Mouse (Mus musculus): Measurements from ENCODE around the gene Iba57. TPM values are rescaled to one million over a fixed set of nuclear protein-coding genes. Genes with fewer than 3 reads are reported as not detected.

The Iba57 gene
- polyA plus RNA-seq, 1 experiment from 2014 or later = 14.2 TPM

GRCm38 (mm10) chr11:59196230-59196629 lies 32.7 kb upstream of the Iba57 start:
- peaks cover 16% of the 10 kb centered on the region for H3K36me3 ChIP-seq
- H3K27ac ChIP-seq = no peak overlapping the region
- no peak overlapping the region for H3K4me3 ChIP-seq
- peaks cover 12% of the 10 kb centered on the region; the same call in 1 of the 2 replicates for H3K27me3 ChIP-seq (replicated peaks)
- H3K4me1 ChIP-seq = peaks cover 27% of the 10 kb centered on the region
- ATAC-seq = no peak
- no peaks in the 10 kb centered on the region for H3K9me3 ChIP-seq (replicated peaks)
- no peak overlapping the region for H3K9ac ChIP-seq
- H3K4me2 ChIP-seq = no peak overlapping the region

- H3K4me2 ChIP-seq = peak within 1 kb of the TSS; percentile 92
- H3K9ac ChIP-seq = peak within 1 kb of the TSS; percentile 82
- 6% methylated on average over 16 of the region's 16 CpGs for WGBS (ENCODE audit: insufficient replicate concordance)
- peak within 1 kb of the TSS; percentile 73 for H3K4me3 ChIP-seq
- H3K9me3 ChIP-seq (replicated peaks) = no peaks in the 10 kb centered on the region
- peaks cover 34% of the 10 kb centered on the region for H3K4me1 ChIP-seq
- H3K27ac ChIP-seq = peak within 1 kb of the TSS; percentile 96
- 0 out of 2 replicates have a peak, but pooled peaks have one; percentile 0 for ATAC-seq
- H3K27me3 ChIP-seq (replicated peaks) = peaks cover 12% of the 10 kb centered on the region; the same call in 1 of the 2 replicates
- H3K36me3 ChIP-seq = no peaks in the 10 kb centered on the region
Measured at GRCm38 (mm10) chr11:59192059-59192386, 28.5 kb upstream of the Iba57 start, which contains the start of gene Guk1. Gene Guk1, minus strand, starts transcription at chr11:59192212.

GRCm38 (mm10) chr11:59191231-59192058 lies 27.9 kb upstream of the Iba57 start:
- Histone ChIP-seq H3K9ac (peak overlapping the region; percentile 82), H3K27ac (peak overlapping the region; percentile 96), H3K4me1 (peaks cover 34% of the 10 kb centered on the region), H3K36me3 (peaks cover 5% of the 10 kb centered on the region), H3K27me3 (replicated peaks) (peaks cover 12% of the 10 kb centered on the region; the same call in 1 of the 2 replicates), H3K4me3 (peak overlapping the region; percentile 73), H3K9me3 (replicated peaks) (no peaks in the 10 kb centered on the region), H3K4me2 (peak overlapping the region; percentile 92)
- ATAC-seq = peak; percentile 95
- WGBS (ENCODE audit: insufficient replicate concordance) = under 1% methylated on average over 56 of the region's 59 CpGs

GRCm38 (mm10) chr11:59187706-59188105 lies 24.2 kb upstream of the Iba57 start:
- no peaks in the 10 kb centered on the region for H3K9me3 ChIP-seq (replicated peaks)
- H3K4me1 ChIP-seq = peaks cover 51% of the 10 kb centered on the region
- H3K9ac ChIP-seq = no peak overlapping the region

GRCm38 (mm10) chr11:59185490-59185889 lies 22.0 kb upstream of the Iba57 start:
- no peak for ATAC-seq
- 74% methylated on average over 5 of the region's 5 CpGs for WGBS (ENCODE audit: insufficient replicate concordance)
- Histone ChIP-seq H3K9me3 (replicated peaks) (no peaks in the 10 kb centered on the region), H3K27ac (no peak overlapping the region), H3K4me2 (no peak overlapping the region), H3K36me3 (peaks cover 47% of the 10 kb centered on the region), H3K9ac (no peak overlapping the region), H3K27me3 (replicated peaks) (peaks cover 8% of the 10 kb centered on the region), H3K4me1 (peaks cover 40% of the 10 kb centered on the region), H3K4me3 (no peak overlapping the region)

More at GRCm38 (mm10) chr11:59187706-59188105, 24.2 kb upstream of the Iba57 start:
- no peaks in the 10 kb centered on the region for H3K27me3 ChIP-seq (replicated peaks)
- H3K27ac ChIP-seq = no peak overlapping the region
- H3K36me3 ChIP-seq = peaks cover 42% of the 10 kb centered on the region
- H3K4me2 ChIP-seq = no peak overlapping the region
- H3K4me3 ChIP-seq = no peak overlapping the region
- ATAC-seq = no peak
- 73% methylated on average over 6 of the region's 6 CpGs for WGBS (ENCODE audit: insufficient replicate concordance)

GRCm38 (mm10) chr11:59183821-59184220 lies 20.3 kb upstream of the Iba57 start:
- Histone ChIP-seq H3K36me3 (peaks cover 47% of the 10 kb centered on the region), H3K27me3 (replicated peaks) (peaks cover 25% of the 10 kb centered on the region), H3K4me2 (no peak overlapping the region), H3K9ac (peak overlapping the region; percentile 29; the same call in 1 of the 2 replicates), H3K4me1 (peaks cover 27% of the 10 kb centered on the region), H3K4me3 (no peak overlapping the region), H3K9me3 (replicated peaks) (no peaks in the 10 kb centered on the region), H3K27ac (peak overlapping the region; percentile 59; the same call in 1 of the 2 replicates)
- 20% methylated on average over 3 of the region's 3 CpGs for WGBS (ENCODE audit: insufficient replicate concordance)
- peak; percentile 73 for ATAC-seq

- Histone ChIP-seq H3K27ac (peak within 1 kb of the TSS; percentile 59), H3K9ac (peak within 1 kb of the TSS; percentile 29), H3K9me3 (replicated peaks) (no peaks in the 10 kb centered on the region), H3K36me3 (peaks cover 47% of the 10 kb centered on the region), H3K4me1 (peaks cover 26% of the 10 kb centered on the region), H3K4me2 (no peak within 1 kb of the TSS), H3K4me3 (no peak within 1 kb of the TSS), H3K27me3 (replicated peaks) (peaks cover 34% of the 10 kb centered on the region)
- WGBS (ENCODE audit: insufficient replicate concordance) = 60% methylated on average over 3 of the region's 3 CpGs
- no peak for ATAC-seq
Measured at GRCm38 (mm10) chr11:59182864-59183331, 19.4 kb upstream of the Iba57 start, which contains the start of gene Gjc2. Gene Gjc2, minus strand, starts transcription at chr11:59183213.

- Histone ChIP-seq H3K27ac (no peak overlapping the region), H3K36me3 (no peaks in the 10 kb centered on the region), H3K9ac (no peak overlapping the region), H3K4me1 (peaks cover 11% of the 10 kb centered on the region; the same call in 1 of the 2 replicates), H3K27me3 (replicated peaks) (peaks cover 91% of the 10 kb centered on the region), H3K4me2 (peak overlapping the region; percentile 21; the same call in 1 of the 2 replicates), H3K9me3 (replicated peaks) (no peaks in the 10 kb centered on the region), H3K4me3 (peak overlapping the region; percentile 13; the same call in 1 of the 2 replicates)
- WGBS (ENCODE audit: insufficient replicate concordance) = 12% methylated on average over 34 of the region's 34 CpGs
- no peak for ATAC-seq
Measured at GRCm38 (mm10) chr11:59176921-59177320, 13.4 kb upstream of the Iba57 start.

- Histone ChIP-seq H3K27me3 (replicated peaks) (peaks cover 93% of the 10 kb centered on the region), H3K36me3 (no peaks in the 10 kb centered on the region), H3K9ac (no peak overlapping the region), H3K4me1 (peaks cover 11% of the 10 kb centered on the region; the same call in 1 of the 2 replicates), H3K4me2 (peak overlapping the region; percentile 21), H3K4me3 (peak overlapping the region; percentile 13; the same call in 1 of the 2 replicates), H3K9me3 (replicated peaks) (no peaks in the 10 kb centered on the region), H3K27ac (no peak overlapping the region)
- WGBS (ENCODE audit: insufficient replicate concordance) = 4% methylated on average over 48 of the region's 48 CpGs
- ATAC-seq = no peak
Measured at GRCm38 (mm10) chr11:59176475-59176874, 12.9 kb upstream of the Iba57 start.

GRCm38 (mm10) chr11:59174189-59174838 lies 10.8 kb upstream of the Iba57 start:
- Histone ChIP-seq H3K4me2 (no peak overlapping the region), H3K27me3 (replicated peaks) (peaks cover 78% of the 10 kb centered on the region), H3K4me1 (peaks cover 16% of the 10 kb centered on the region; the same call in 1 of the 2 replicates), H3K27ac (no peak overlapping the region), H3K9me3 (replicated peaks) (no peaks in the 10 kb centered on the region), H3K4me3 (no peak overlapping the region), H3K9ac (no peak overlapping the region), H3K36me3 (no peaks in the 10 kb centered on the region)
- ATAC-seq = no peak
- 43% methylated on average over 6 of the region's 6 CpGs for WGBS (ENCODE audit: insufficient replicate concordance)

- no peak for ATAC-seq
- no peak overlapping the region for H3K4me3 ChIP-seq
- H3K4me2 ChIP-seq = no peak overlapping the region
- no peak overlapping the region for H3K9ac ChIP-seq
- no peak overlapping the region for H3K27ac ChIP-seq
- no peaks in the 10 kb centered on the region for H3K9me3 ChIP-seq (replicated peaks)
- peaks cover 41% of the 10 kb centered on the region for H3K27me3 ChIP-seq (replicated peaks)
- peaks cover 22% of the 10 kb centered on the region for H3K4me1 ChIP-seq
- H3K36me3 ChIP-seq = no peaks in the 10 kb centered on the region
- WGBS (ENCODE audit: insufficient replicate concordance) = 59% methylated on average over 4 of the region's 4 CpGs
Measured at GRCm38 (mm10) chr11:59170549-59170948, 7.0 kb upstream of the Iba57 start.

GRCm38 (mm10) chr11:59169807-59170206 lies 6.3 kb upstream of the Iba57 start:
- Histone ChIP-seq H3K36me3 (no peaks in the 10 kb centered on the region), H3K4me2 (no peak overlapping the region), H3K9me3 (replicated peaks) (no peaks in the 10 kb centered on the region), H3K9ac (no peak overlapping the region), H3K27ac (0 out of 2 replicates have a peak overlapping the region, but pooled peaks have one; percentile 0), H3K4me3 (no peak overlapping the region), H3K27me3 (replicated peaks) (peaks cover 33% of the 10 kb centered on the region), H3K4me1 (peaks cover 29% of the 10 kb centered on the region)
- WGBS (ENCODE audit: insufficient replicate concordance) = 59% methylated on average over 3 of the region's 3 CpGs
- no peak for ATAC-seq
